Mouse (Mus musculus) embryonic facial prominence, embryonic 10.5 days (tissue): ENCODE data around the gene Gm11032. TPM values are rescaled to one million over a fixed set of nuclear protein-coding genes. Genes with fewer than 3 reads are reported as not detected.
"Not testable (repeated sequence)": the region's sequence is repeated elsewhere in the genome, so short reads cannot be mapped to it uniquely, and the experiment has no call there.

Experiments
- DNase-seq: peaks from one replicate; pipeline ENCODE4 v3.0.0-alpha.2; 2017; ENCODE audit warnings: low spot score
- H3K27ac ChIP-seq: fragments of 300-500 bp; sonication (generic); replicated peaks from 2 replicates; pipeline ENCODE4 v1.5.1; 2016; ENCODE audit warnings: mild to moderate bottlenecking
- H3K27me3 ChIP-seq: fragments of 300-500 bp; sonication (generic); replicated peaks from 2 replicates; pipeline ENCODE4 v1.6.1; 2016; ENCODE audit warnings: low read depth, mild to moderate bottlenecking; ENCODE audit not compliant: poor library complexity, severe bottlenecking
- H3K36me3 ChIP-seq: fragments of 300-500 bp; sonication (generic); replicated peaks from 2 replicates; pipeline ENCODE4 v1.6.1; 2016; ENCODE audit warnings: mild to moderate bottlenecking, moderate library complexity
- H3K4me1 ChIP-seq: fragments of 300-500 bp; sonication (generic); 2 replicates; pipeline ENCODE4 v1.6.1; 2016
- H3K4me3 ChIP-seq: fragments of 300-500 bp; sonication (generic); 2 replicates; pipeline ENCODE4 v1.5.1; 2016; ENCODE audit warnings: mild to moderate bottlenecking, moderate library complexity
- H3K9me3 ChIP-seq: fragments of 300-500 bp; sonication (generic); 2 replicates; pipeline ENCODE4 v1.6.1; 2016; ENCODE audit warnings: mild to moderate bottlenecking
- WGBS: fragments of 180-500 bp; shearing (Covaris S2); methylation state at CpG from one replicate; pipeline ENCODE4 v1.1.7; 2016; 5-methylcytosine and 5-hydroxymethylcytosine counted together
- polyA plus RNA-seq: library from polyadenylated mRNA; unstranded; fragments of >200 nt; fragmentation: Nextera tagmentation; extraction: Ambion mirVana; gene quantifications from 2 replicates; pipeline ENCODE4 v1.2.1, GENCODE M21; 2016

The Gm11032 gene
- polyA plus RNA-seq, 1 experiment from 2014 or later: not detected

DNA sequence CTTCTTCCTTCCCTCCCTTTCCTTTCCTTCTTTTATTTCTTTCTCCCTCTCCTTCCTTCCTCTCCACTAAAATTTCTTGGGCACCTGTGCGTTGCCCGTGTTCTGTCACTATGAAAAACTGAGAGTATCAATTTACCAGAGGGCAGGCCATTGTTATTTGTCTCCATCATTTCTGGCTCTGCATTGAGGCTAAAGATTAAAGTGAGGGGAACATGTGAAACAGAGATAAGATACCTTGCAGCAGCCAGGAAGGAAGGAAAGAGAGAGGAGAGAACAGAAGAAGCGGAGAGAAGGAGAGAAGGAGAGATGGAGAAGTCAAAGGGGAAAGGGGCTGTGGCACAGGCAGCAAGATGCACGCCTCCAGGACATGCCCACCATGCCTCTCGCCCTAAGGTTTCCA lies 14.5 kb downstream of the Gm11032 start:
- Histone ChIP-seq H3K27me3 (no peaks in the 10 kb centered on the region), H3K4me3 (no peak overlapping the region), H3K27ac (no peak overlapping the region), H3K9me3 (no peaks in the 10 kb centered on the region), H3K4me1 (peaks cover 38% of the 10 kb centered on the region), H3K36me3 (no peaks in the 10 kb centered on the region)
- no peak for DNase-seq
- 80% methylated on average over 5 of the region's 5 CpGs for WGBS

DNA sequence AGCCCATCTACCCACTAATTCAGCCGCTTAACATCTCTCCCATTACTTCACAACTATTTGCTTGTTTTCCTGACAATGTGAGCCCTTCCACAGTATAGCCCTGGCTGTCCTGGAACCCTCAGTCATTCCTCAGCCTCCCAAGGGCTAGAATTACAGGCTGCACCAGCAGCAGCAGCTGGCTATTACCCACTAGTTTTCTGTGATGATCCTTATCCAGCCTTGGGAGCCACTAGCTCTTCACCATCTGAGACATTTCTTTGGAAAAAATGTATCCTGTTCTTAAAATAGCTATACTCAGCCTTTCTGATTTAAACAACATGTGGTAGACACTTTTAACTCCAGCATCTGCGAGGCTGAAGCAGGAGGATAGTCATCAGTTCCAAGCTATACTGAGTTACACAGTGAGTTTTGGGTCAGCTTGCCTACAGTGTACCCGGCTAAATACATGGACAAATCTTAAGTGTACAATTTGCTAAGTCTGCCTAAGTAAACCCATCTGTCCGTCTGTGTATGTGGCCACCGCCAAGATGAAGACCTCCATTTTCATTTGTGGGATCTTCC lies 17.0 kb downstream of the Gm11032 start:
- no peak for DNase-seq
- H3K4me1 ChIP-seq: peaks cover 23% of the 10 kb centered on the region
- peak overlapping the region; percentile 79 for H3K4me3 ChIP-seq
- H3K9me3 ChIP-seq: no peaks in the 10 kb centered on the region
- peaks cover 13% of the 10 kb centered on the region for H3K36me3 ChIP-seq
- WGBS: 58% methylated on average over 5 of the region's 5 CpGs
- H3K27ac ChIP-seq: peak overlapping the region; percentile 83
- H3K27me3 ChIP-seq: no peaks in the 10 kb centered on the region

DNA sequence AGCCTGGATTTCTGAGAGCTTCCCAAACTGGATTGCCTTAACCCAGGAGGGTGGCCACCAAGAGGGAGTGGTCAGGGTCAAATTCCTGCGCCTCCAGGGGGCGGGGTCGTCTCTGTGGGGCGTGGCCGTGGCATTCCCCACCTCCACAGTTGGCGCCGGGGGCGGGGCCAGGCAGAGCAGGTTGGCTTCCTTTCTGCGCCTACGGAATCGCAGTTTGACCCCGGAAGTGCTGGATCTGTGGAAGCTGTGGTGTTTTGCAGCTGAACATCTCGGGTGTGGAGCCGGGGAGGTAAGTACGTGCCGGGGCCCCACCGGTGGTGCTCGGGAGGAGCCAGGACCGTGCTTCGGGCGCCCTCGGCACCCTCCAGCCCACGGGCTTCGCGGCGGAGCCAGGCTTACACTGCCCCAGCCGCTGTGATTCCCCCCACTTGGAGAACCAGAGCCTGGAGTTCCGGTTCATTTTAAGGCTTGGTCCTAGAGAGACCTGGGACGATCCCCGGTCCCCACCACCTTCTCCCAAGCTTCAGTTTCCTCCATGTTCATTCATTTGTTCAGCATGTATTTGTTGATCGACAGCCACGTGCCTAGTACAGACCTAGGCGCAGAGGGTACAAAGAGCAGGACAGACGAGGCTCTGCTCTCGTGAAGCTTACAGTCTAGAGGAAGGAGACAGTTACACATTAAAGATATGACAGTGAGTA lies 17.8 kb downstream of the Gm11032 start, which contains the start of gene Ascc2:
TSS of gene Ascc2 (plus strand) at position 214 of the 701 bp plus-strand sequence.
- peaks cover 23% of the 10 kb centered on the region for H3K4me1 ChIP-seq
- H3K9me3 ChIP-seq: no peaks in the 10 kb centered on the region
- peak within 1 kb of the TSS; percentile 83 for H3K27ac ChIP-seq
- H3K27me3 ChIP-seq: no peaks in the 10 kb centered on the region
- peaks cover 21% of the 10 kb centered on the region for H3K36me3 ChIP-seq
- under 1% methylated on average over 35 of the region's 35 CpGs for WGBS
- peak; percentile 98 for DNase-seq
- peak within 1 kb of the TSS; percentile 79 for H3K4me3 ChIP-seq

DNA sequence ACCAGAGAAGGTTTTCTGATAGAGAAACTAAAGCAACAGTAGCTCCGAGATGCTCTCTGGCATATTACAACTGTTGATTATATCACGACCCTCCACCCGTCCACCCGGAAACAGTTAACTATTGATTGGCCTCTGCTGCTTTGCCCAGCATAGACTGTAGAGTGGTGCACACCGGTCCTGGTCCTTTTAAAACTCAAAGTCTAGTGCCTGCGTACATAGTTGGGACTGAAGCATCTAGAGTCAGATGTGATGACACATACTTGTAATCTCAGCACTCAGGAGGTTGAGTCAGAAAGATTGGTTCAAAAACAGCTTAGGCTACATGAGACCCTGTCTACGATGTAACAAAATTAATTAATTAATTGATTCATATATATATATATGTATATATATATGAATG lies 18.4 kb downstream of the Gm11032 start:
- no peaks in the 10 kb centered on the region for H3K9me3 ChIP-seq
- DNase-seq: no peak
- H3K36me3 ChIP-seq: peaks cover 21% of the 10 kb centered on the region
- H3K4me3 ChIP-seq: peak overlapping the region; percentile 79
- H3K4me1 ChIP-seq: peaks cover 23% of the 10 kb centered on the region
- peak overlapping the region; percentile 83; the same call in 1 of the 2 replicates for H3K27ac ChIP-seq
- no peaks in the 10 kb centered on the region for H3K27me3 ChIP-seq
- 35% methylated on average over 7 of the region's 7 CpGs for WGBS

DNA sequence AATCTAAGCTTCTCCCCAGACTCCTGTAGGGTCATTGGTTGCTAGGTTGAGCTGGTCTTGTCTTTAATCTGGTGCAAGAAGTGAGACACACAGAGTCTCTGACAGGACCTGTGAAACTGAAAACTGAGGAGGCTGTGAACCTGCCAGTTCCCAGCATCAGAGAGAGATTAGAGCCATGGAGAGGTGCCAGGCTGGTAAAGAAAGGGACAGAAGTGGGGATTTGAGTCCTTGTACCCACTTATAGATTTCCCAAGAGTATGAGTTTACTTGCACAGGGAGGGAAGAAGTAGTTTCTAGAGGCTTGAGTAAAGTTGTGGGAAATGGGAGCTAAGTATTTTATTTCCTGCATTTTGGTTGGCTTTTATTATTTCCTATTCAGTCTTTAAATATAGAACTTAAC lies 21.3 kb downstream of the Gm11032 start:
- Histone ChIP-seq H3K36me3 (peaks cover 41% of the 10 kb centered on the region), H3K4me3 (no peak overlapping the region), H3K4me1 (peaks cover 23% of the 10 kb centered on the region), H3K9me3 (no peaks in the 10 kb centered on the region), H3K27me3 (no peaks in the 10 kb centered on the region), H3K27ac (no peak overlapping the region)
- DNase-seq: no peak

DNA sequence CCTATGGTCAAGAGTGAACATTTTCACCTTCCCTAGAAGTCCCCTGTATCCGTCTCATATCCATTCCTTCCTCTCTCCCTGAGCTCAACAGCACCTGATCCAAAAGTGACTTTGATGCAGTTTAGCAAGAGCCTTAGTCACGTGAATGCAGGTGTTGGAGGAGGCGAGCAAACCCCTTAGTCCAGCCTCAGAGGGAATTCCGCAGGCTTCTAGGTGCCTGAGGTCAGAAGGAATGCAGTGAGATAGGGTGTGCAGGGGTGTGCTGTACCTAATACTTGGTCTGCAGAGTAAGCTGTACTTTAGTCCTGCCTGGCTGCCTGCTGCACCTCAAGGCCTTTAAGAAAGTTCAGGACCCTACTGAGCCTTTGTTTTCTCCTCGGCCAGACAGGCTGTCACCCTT lies 23.9 kb downstream of the Gm11032 start:
- Histone ChIP-seq H3K4me1 (peaks cover 6% of the 10 kb centered on the region), H3K27me3 (no peaks in the 10 kb centered on the region), H3K36me3 (peaks cover 66% of the 10 kb centered on the region), H3K27ac (no peak overlapping the region), H3K4me3 (no peak overlapping the region), H3K9me3 (no peaks in the 10 kb centered on the region)
- no peak for DNase-seq
- WGBS: 63% methylated on average over 5 of the region's 5 CpGs

DNA sequence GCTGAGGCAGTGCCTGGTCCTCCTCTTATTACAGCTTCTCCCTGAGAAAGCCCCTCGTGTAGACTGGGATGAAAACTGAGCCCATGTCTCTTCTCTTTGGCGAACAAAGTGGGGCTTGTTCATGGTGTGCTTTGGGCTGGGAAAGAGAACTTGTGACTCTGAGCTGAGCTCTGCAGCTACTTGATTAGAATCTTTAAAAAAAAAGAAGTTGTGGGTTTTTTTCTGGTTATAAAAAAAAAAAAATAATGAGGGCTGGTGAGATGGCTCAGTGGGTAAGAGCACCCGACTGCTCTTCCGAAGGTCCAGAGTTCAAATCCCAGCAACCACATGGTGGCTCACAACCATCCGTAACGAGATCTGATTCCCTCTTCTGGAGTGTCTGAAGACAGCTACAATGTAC lies 25.3 kb downstream of the Gm11032 start:
- not testable (repeated sequence) for H3K9me3 ChIP-seq, DNase-seq, H3K4me3 ChIP-seq, H3K27me3 ChIP-seq, H3K27ac ChIP-seq, H3K4me1 ChIP-seq
- H3K36me3 ChIP-seq: peaks cover 80% of the 10 kb centered on the region
- WGBS: 87% methylated on average over 6 of the region's 6 CpGs

DNA sequence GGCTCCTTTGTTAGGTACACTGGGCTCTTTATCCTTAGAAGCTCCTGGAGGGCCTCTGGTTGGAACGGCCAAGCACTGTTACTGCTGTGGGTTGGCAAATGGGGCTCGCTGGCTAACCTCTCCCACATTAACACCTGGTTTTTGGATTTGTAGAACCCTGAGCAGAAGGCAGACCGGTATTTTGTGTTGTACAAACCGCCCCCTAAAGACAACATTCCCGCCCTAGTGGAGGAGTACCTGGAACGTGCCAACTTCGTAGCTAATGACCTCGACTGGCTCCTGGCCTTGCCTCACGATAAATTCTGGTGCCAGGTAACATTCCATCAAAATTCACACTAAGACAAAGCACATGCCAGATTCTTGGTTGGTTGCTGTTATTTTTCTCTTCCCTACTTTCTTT lies 26.5 kb downstream of the Gm11032 start:
- H3K27ac ChIP-seq: no peak overlapping the region
- WGBS: 87% methylated on average over 9 of the region's 9 CpGs
- H3K4me3 ChIP-seq: no peak overlapping the region
- H3K9me3 ChIP-seq: no peaks in the 10 kb centered on the region
- no peaks in the 10 kb centered on the region for H3K4me1 ChIP-seq
- no peaks in the 10 kb centered on the region for H3K27me3 ChIP-seq
- no peak for DNase-seq
- peaks cover 84% of the 10 kb centered on the region for H3K36me3 ChIP-seq

DNA sequence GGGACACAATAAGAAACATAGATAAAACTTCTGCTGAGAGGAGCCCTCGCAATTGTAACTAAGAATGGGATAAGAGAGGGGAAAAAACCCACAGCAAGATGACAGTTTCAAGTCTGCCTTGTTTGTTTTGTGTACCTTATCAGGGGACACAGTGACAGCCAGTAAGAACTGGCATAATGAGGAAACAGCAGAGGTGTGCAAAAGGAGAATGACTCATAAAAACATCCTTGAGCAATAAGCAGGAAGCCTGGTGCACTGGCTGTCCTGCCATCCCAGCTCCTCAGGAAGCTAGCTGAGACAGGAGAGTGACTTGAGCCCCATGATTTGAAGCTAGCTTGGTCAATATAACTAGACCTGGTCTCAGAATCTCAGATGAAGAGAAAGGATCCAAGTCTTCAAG lies 40.0 kb downstream of the Gm11032 start:
- H3K4me3 ChIP-seq: no peak overlapping the region
- WGBS: 84% methylated on average over 1 of the region's 1 CpGs
- peaks cover 88% of the 10 kb centered on the region for H3K36me3 ChIP-seq
- DNase-seq: no peak
- H3K27me3 ChIP-seq: no peaks in the 10 kb centered on the region
- H3K9me3 ChIP-seq: no peaks in the 10 kb centered on the region
- H3K27ac ChIP-seq: no peak overlapping the region
- no peaks in the 10 kb centered on the region for H3K4me1 ChIP-seq

DNA sequence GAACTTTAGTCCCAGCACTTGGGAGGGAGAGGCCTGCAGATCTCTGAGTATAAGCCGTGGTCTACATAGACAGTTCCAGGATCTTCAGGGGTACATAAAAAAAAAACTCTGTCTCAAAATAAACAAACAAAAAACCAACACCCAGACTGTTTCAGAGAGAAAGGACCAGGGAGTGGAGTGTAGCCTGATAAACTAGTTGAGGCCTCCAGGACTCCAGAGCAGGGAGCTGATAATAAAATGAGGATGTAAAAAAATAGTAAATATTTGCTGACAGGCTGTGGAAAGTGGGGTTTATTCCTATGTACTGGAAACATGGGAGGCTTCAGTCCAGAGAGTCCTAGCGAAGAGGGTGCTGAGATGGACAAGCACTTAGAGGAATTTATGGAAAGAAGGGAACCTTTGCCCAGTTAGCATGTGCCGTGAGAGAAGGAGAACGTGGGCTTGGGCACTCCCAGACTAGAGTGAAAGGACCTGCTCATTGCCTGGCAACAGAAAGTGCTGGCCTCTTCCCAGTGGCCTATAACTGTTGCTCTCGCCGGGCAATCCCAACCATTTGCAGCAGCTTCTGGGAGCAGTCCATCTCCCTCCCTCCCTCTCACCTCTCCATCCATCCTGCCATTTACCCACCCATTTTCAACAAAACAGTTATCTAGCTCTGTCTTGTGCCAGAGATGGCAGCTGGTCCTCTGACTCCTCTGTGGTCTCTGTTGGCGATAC lies 40.6 kb downstream of the Gm11032 start:
- Histone ChIP-seq H3K4me3 (no peak overlapping the region), H3K27ac (no peak overlapping the region), H3K36me3 (peaks cover 84% of the 10 kb centered on the region), H3K9me3 (no peaks in the 10 kb centered on the region), H3K27me3 (no peaks in the 10 kb centered on the region), H3K4me1 (no peaks in the 10 kb centered on the region)
- DNase-seq: no peak
- WGBS: 86% methylated on average over 7 of the region's 7 CpGs

DNA sequence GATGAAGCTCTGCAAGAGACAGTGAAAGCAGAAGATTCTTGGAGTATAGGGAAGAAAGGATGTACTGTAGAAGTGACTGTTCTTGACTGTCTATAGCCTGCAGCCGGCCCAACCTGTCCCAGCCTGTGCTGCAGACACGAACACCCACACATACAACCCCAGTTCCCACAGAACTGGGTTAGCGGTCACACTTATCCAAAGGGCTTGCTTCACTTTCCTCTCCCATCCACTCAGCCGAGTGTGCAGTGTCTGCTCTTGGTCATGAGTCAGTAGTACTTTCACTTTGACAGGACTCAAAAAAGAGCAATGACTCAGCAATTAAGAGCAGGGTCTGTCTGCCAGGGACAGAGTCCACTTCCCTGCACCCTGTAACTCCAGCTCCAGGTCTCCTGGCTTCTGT lies 41.5 kb downstream of the Gm11032 start:
- WGBS: 81% methylated on average over 4 of the region's 4 CpGs
- no peaks in the 10 kb centered on the region for H3K4me1 ChIP-seq
- peaks cover 78% of the 10 kb centered on the region for H3K36me3 ChIP-seq

DNA sequence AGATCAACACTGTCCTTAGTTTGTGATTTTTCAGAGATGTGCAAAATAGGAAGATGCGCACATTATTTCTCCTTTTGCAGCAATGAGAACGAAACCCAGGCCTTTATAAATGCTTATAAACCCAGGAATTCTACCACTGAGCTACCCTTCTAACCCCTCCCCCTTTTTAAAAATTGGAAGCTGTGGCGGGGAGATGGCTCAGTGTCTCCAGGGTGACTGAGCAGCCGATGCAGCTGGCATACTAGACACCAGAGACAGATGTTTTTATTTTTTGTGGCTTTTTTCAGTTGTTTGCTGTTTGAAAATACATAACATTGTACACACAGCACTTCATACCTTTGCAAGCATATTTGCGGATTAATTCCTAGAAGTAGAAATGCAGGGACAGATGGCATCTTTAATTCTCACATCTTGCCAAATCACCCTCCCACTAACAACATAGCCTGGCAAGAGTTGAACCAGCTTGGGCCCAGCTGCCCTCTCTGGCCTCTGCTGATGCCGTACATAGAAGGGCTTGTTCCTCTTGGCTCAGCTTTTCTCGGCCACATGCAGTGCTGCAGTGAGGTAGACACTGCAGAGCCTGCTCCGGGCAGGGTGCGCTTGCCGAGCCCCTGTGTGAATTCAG lies 42.1 kb downstream of the Gm11032 start:
- no peak overlapping the region for H3K27ac ChIP-seq
- no peaks in the 10 kb centered on the region for H3K4me1 ChIP-seq
- no peaks in the 10 kb centered on the region for H3K27me3 ChIP-seq
- peaks cover 75% of the 10 kb centered on the region for H3K36me3 ChIP-seq
- H3K4me3 ChIP-seq: no peak overlapping the region
- H3K9me3 ChIP-seq: no peaks in the 10 kb centered on the region
- 87% methylated on average over 10 of the region's 10 CpGs for WGBS
- DNase-seq: no peak

More for the DNA sequence above, 41.5 kb downstream of the Gm11032 start:
- DNase-seq: no peak
- Histone ChIP-seq H3K4me3 (no peak overlapping the region), H3K27ac (no peak overlapping the region), H3K27me3 (no peaks in the 10 kb centered on the region), H3K9me3 (no peaks in the 10 kb centered on the region)
